Mouse (Mus musculus) lung, embryonic 14.5 days (tissue): Measurements from ENCODE around the gene Ttll5. TPM values are rescaled to one million over a fixed set of nuclear protein-coding genes. Genes with fewer than 3 reads are reported as not detected.

ENCODE experiments used
- ATAC-seq: fragments of 200-750 bp; cut with Nextera tagmentation; 2 replicates; pipeline ENCODE4 v1.8.0; 2017; ENCODE audit warnings: mild to moderate bottlenecking, moderate TSS enrichment, moderate library complexity; ENCODE audit not compliant: insufficient read depth
- DNase-seq: peaks from one replicate; pipeline ENCODE4 v3.0.0-alpha.2; 2015
- H3K27ac ChIP-seq: fragments of 300-500 bp; sonication (generic); 2 replicates; pipeline ENCODE4 v1.5.1; 2014; ENCODE audit warnings: low read depth, mild to moderate bottlenecking, moderate library complexity
- H3K27me3 ChIP-seq: fragments of 300-500 bp; sonication (generic); 2 replicates; pipeline ENCODE4 v1.6.1; 2014; ENCODE audit warnings: low read length, control low read depth; ENCODE audit not compliant: insufficient read depth
- H3K36me3 ChIP-seq: fragments of 300-500 bp; sonication (generic); 2 replicates; pipeline ENCODE4 v1.6.1; 2014; ENCODE audit warnings: control low read depth; ENCODE audit not compliant: insufficient read depth
- H3K4me1 ChIP-seq: fragments of 300-500 bp; sonication (generic); 2 replicates; pipeline ENCODE4 v1.6.1; 2014; ENCODE audit warnings: antibody characterized with exemption, control low read depth; ENCODE audit not compliant: insufficient read depth
- H3K4me2 ChIP-seq: fragments of 300-500 bp; sonication (generic); 2 replicates; pipeline ENCODE4 v1.6.1; 2014; ENCODE audit warnings: mild to moderate bottlenecking
- H3K4me3 ChIP-seq: fragments of 300-500 bp; sonication (generic); 2 replicates; pipeline ENCODE4 v1.5.1; 2014; ENCODE audit warnings: low read depth, low read length
- H3K9ac ChIP-seq: fragments of 300-500 bp; sonication (generic); 2 replicates; pipeline ENCODE4 v1.6.1; 2014
- H3K9me3 ChIP-seq: fragments of 300-500 bp; sonication (generic); 2 replicates; pipeline ENCODE4 v1.6.1; 2016; ENCODE audit warnings: low read depth, low read length, control low read depth
- CTCF ChIP-seq: IDR thresholded peaks from 2 replicates; pipeline ENCODE4 v1.5.1; 2016; ENCODE audit warnings: antibody characterized with exemption, low read depth
- WGBS: fragments of 180-500 bp; shearing (Covaris S2); extraction: QIAGEN DNeasy Blood & Tissue Kit; methylation state at CpG from one replicate; pipeline ENCODE4 v1.1.7; 2014; 5-methylcytosine and 5-hydroxymethylcytosine counted together
- polyA plus RNA-seq: library from polyadenylated mRNA; unstranded; fragments of >200 nt; fragmentation: Nextera tagmentation; extraction: Ambion mirVana; gene quantifications from 2 replicates; pipeline ENCODE4 v1.2.1, GENCODE M21; 2014

The Ttll5 gene
- polyA plus RNA-seq, 1 experiment from 2014 or later = 21.3 TPM

DNA sequence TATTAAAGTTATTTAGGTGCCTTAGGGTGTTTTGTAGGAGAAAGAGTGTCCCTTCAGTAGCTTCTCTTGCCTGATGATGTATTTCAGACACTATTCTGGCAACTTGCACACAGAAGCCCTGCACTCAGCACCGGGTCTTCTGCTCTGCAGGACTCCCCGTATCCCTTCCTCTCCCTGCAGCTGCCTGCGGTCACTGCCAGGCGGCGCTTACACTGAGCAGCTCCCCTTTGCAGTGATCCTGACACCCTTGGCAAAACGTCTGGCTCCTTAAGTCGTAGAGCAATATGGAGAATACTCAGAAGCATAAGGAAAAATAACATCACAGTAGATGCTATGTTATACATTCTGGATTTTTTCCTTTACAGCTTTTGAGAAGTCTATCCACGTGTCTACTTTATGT is 130.6 kb downstream of the Ttll5 start:
- Histone ChIP-seq H3K27me3 (no peaks in the 10 kb centered on the region), H3K27ac (no peak overlapping the region), H3K9me3 (no peaks in the 10 kb centered on the region), H3K9ac (no peak overlapping the region), H3K4me2 (no peak overlapping the region), H3K4me1 (peaks cover 6% of the 10 kb centered on the region), H3K4me3 (no peak overlapping the region), H3K36me3 (0 out of 2 replicates have a peak, but pooled peaks cover 17% of the 10 kb centered on the region)
- DNase-seq (peak; percentile 54), ATAC-seq (no peak)
- 49% methylated on average over 8 of the region's 8 CpGs for WGBS
- TF ChIP-seq CTCF = peak; percentile 52

- Histone ChIP-seq H3K36me3 (0 out of 2 replicates have a peak, but pooled peaks cover 17% of the 10 kb centered on the region), H3K4me1 (peaks cover 11% of the 10 kb centered on the region), H3K27ac (no peak overlapping the region), H3K9ac (no peak overlapping the region), H3K4me3 (no peak overlapping the region), H3K9me3 (no peaks in the 10 kb centered on the region), H3K27me3 (no peaks in the 10 kb centered on the region), H3K4me2 (no peak overlapping the region)
- no peak for DNase-seq
- WGBS = 51% methylated on average over 3 of the region's 3 CpGs
- TF ChIP-seq CTCF = no peak
- ATAC-seq = no peak
Measured at GRCm38 (mm10) chr12:85955690-85956089, 131.2 kb downstream of the Ttll5 start.

DNA sequence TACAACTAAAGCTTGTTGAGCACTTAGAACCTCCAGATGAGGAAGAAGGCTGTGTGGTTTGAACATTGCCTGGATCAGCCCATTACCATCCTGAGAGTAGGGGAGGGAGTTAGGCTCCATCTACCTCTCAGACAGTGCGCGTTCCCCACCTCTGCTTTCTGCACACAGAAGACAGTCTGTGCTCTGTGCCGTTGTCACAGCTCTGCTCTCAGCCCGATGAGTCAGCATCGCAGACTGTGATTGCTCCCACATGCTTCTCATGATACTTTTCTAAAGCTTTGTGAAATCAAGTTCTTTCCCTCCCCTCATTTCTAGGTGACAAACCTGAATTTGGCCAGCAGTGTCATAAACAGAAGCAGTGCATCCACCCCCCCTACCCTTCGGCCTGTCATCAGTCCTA is 131.8 kb downstream of the Ttll5 start:
- H3K9me3 ChIP-seq = no peaks in the 10 kb centered on the region
- no peak overlapping the region for H3K4me2 ChIP-seq
- peaks cover 11% of the 10 kb centered on the region for H3K4me1 ChIP-seq
- TF ChIP-seq CTCF = no peak
- H3K9ac ChIP-seq = no peak overlapping the region
- WGBS = 74% methylated on average over 6 of the region's 6 CpGs
- no peak for ATAC-seq
- H3K36me3 ChIP-seq = 0 out of 2 replicates have a peak, but pooled peaks cover 17% of the 10 kb centered on the region
- no peak overlapping the region for H3K4me3 ChIP-seq
- no peak for DNase-seq
- peak overlapping the region; percentile 34; the same call in 1 of the 2 replicates for H3K27ac ChIP-seq
- H3K27me3 ChIP-seq = no peaks in the 10 kb centered on the region

GRCm38 (mm10) chr12:85958460-85958859 is 134.0 kb downstream of the Ttll5 start:
- Histone ChIP-seq H3K27me3 (no peaks in the 10 kb centered on the region), H3K4me2 (no peak overlapping the region), H3K36me3 (0 out of 2 replicates have a peak, but pooled peaks cover 12% of the 10 kb centered on the region), H3K9ac (no peak overlapping the region), H3K9me3 (no peaks in the 10 kb centered on the region), H3K4me1 (peaks cover 17% of the 10 kb centered on the region), H3K27ac (peak overlapping the region; percentile 78), H3K4me3 (no peak overlapping the region)
- ATAC-seq (no peak), DNase-seq (no peak)
- 59% methylated on average over 2 of the region's 2 CpGs for WGBS
- no peak for TF ChIP-seq CTCF

DNA sequence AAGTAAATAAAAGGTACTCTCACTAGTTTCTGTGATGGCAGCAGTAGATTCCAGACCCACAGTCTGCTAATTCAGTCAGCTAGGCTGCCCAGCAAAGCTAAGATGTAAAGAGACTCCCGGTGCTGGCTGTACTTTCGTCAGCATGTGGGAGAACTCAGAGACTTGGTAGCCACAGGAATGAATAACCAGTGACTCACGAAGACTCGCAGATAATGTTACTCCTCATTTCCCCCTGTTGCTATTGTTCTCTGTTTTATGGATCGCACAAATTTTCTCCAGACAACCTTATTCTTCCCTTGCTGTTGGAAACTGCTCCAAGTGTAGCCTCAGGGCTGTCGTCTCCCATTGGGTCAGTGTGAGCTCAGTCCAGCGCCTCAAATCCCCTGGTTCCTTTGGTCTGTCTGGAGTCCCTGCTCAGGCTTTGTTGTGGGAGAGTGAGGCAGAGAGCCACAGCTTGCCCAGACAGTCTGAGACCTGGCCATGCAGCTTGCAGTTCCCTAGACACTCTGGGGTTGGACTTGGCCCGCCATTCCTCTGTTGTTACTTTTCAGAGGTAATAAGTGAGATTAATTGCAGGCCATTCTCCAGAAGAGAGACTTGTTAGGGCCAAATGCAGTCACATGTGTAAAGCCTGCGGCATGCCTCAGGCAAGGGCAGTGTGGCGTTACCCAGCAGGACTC is 135.5 kb downstream of the Ttll5 start:
- Histone ChIP-seq H3K4me1 (peaks cover 24% of the 10 kb centered on the region), H3K9ac (no peak overlapping the region), H3K36me3 (0 out of 2 replicates have a peak, but pooled peaks cover 12% of the 10 kb centered on the region), H3K27ac (peak overlapping the region; percentile 90), H3K4me2 (no peak overlapping the region), H3K27me3 (no peaks in the 10 kb centered on the region), H3K9me3 (no peaks in the 10 kb centered on the region), H3K4me3 (no peak overlapping the region)
- peak; percentile 49 for DNase-seq
- ATAC-seq = peak; percentile 36; the same call in 1 of the 2 replicates
- TF ChIP-seq CTCF = no peak
- 60% methylated on average over 10 of the region's 10 CpGs for WGBS

GRCm38 (mm10) chr12:85960699-85961098 is 136.2 kb downstream of the Ttll5 start:
- H3K9ac ChIP-seq = no peak overlapping the region

GRCm38 (mm10) chr12:85963160-85963559 is 138.7 kb downstream of the Ttll5 start:
- TF ChIP-seq CTCF = no peak
- Histone ChIP-seq H3K4me2 (peak overlapping the region; percentile 5; the same call in 1 of the 2 replicates), H3K4me3 (no peak overlapping the region), H3K36me3 (0 out of 2 replicates have a peak, but pooled peaks cover 4% of the 10 kb centered on the region), H3K27me3 (no peaks in the 10 kb centered on the region), H3K9me3 (no peaks in the 10 kb centered on the region), H3K27ac (peak overlapping the region; percentile 73), H3K9ac (0 out of 2 replicates have a peak overlapping the region, but pooled peaks have one; percentile 30), H3K4me1 (peaks cover 20% of the 10 kb centered on the region)
- DNase-seq (peak; percentile 46), ATAC-seq (peak; percentile 29; the same call in 1 of the 2 replicates)
- 35% methylated on average over 2 of the region's 2 CpGs for WGBS

More at GRCm38 (mm10) chr12:85960699-85961098, 136.2 kb downstream of the Ttll5 start:
- no peaks in the 10 kb centered on the region for H3K27me3 ChIP-seq
- no peak overlapping the region for H3K4me2 ChIP-seq
- H3K4me3 ChIP-seq = no peak overlapping the region
- WGBS = 66% methylated on average over 4 of the region's 4 CpGs
- H3K9me3 ChIP-seq = no peaks in the 10 kb centered on the region
- TF ChIP-seq CTCF = no peak
- DNase-seq (no peak), ATAC-seq (no peak)
- H3K36me3 ChIP-seq = 0 out of 2 replicates have a peak, but pooled peaks cover 12% of the 10 kb centered on the region
- peaks cover 24% of the 10 kb centered on the region for H3K4me1 ChIP-seq
- H3K27ac ChIP-seq = peak overlapping the region; percentile 90
